Mouse (Mus musculus): Measurements from ENCODE around the gene Fgf8. TPM values are rescaled to one million over a fixed set of nuclear protein-coding genes. Genes with fewer than 3 reads are reported as not detected.

The Fgf8 gene
- not detected in 2 replicates for polyA plus RNA-seq (2012; rRNA removed)

GRCm38 (mm10) chr19:45742218-45742983 is at the start of gene Fgf8:
Gene Fgf8, minus strand, starts transcription at chr19:45742915.
- DNase-seq (ENCODE audit: low spot score), result no peak

DNA sequence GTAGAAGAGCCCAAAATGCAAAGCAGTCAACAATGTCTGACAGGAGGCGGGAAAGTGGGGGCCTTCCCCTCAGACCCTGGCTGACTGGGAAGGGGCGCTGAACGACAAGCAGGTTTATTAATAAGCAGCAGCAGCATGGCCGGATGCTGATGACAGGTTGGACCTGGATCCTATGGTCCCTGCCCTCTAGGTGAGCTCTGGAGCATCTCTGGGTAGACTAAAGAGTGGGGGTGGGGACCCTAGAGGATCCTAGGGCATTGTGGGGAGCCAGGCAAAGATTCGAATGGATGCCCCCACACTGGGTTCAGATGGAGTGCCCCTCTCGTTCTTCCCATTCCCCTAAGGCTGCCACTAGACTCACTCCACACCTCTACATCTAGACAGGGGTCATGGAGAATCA is 49.7 kb upstream of the Fgf8 start:
- DNase-seq (ENCODE audit: low spot score), result no peak

- no peak for DNase-seq (ENCODE audit: low spot score)
Measured at GRCm38 (mm10) chr19:45789888-45790874, 47.5 kb upstream of the Fgf8 start.

DNA sequence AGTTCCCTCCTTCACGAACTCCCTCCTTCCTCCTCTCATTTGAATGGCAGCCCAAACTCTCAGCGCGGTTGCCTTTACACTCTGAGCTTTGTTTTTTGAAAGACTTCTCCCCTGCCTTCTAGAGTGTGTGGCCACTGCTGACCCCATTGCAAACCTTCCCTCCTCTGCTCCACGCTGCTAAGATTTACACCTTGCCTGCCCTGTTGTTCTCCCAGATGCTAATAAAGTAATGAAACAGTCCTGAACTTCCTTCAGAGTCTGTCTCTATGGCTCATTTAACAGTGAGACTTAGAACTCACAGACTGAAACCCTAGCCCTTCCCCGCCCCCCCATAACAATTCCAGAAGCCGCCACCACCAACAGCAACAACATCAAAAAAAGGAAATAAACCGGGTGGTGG is 46.6 kb upstream of the Fgf8 start:
- DNase-seq (ENCODE audit: low spot score), result no peak

GRCm38 (mm10) chr19:45788337-45788736 is 45.6 kb upstream of the Fgf8 start:
- no peak for DNase-seq (ENCODE audit: low spot score)

DNA sequence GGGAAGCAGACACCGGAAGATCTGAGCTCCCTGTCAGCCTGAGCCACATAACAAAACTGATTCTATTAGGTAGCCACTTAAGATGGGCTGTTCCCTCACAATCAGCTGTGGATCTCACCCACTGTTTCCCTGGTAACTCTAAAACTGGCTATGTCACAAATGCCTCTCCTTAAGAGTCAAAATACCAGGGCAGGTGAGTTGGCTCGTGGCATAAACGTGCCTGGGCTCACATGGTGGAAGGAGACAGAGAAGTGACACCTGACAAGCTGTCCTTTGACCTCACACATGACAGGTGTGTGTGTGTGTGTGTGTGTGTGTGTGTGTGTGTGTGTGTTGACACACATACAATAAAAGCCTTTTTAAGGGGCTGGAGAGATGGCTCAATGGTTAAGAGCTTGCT is 44.7 kb upstream of the Fgf8 start:
- no peak for DNase-seq (ENCODE audit: low spot score)

DNA sequence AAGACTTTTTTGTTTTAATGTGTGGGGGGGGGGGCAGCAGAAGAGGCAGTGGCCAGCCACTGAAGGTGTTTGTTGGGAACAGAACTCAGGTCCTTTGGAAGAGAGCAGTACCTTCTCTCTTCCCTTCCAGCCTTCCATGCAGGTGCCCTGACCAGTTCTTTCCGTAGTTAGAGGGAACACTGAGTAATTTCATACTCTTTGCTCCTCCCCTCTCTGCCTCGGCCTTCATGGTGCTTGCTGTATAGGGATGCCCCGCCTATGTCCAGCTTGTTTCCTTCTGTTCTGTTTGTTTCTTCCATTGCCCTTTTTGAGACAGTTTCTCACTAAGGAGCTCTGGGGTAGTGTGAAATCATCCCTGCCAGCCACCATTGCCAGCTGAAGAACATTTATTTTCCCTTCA is 42.8 kb upstream of the Fgf8 start:
- DNase-seq (ENCODE audit: low spot score), result no peak

- DNase-seq (ENCODE audit: low spot score), result no peak
Measured at GRCm38 (mm10) chr19:45783933-45784576, 41.3 kb upstream of the Fgf8 start.

GRCm38 (mm10) chr19:45783181-45783932 is 40.6 kb upstream of the Fgf8 start, which contains the start of gene Mgea5:
Gene Mgea5, minus strand, starts transcription at chr19:45783837.
- DNase-seq (ENCODE audit: low spot score), result peak; percentile 98

- peak; percentile 65 for DNase-seq (ENCODE audit: low spot score)
Measured at GRCm38 (mm10) chr19:45782315-45783001, 39.7 kb upstream of the Fgf8 start.

- DNase-seq (ENCODE audit: low spot score), result no peak
Measured at GRCm38 (mm10) chr19:45781676-45782075, 39.0 kb upstream of the Fgf8 start.

GRCm38 (mm10) chr19:45780350-45780915 is 37.7 kb upstream of the Fgf8 start:
- DNase-seq (ENCODE audit: low spot score), result no peak

DNA sequence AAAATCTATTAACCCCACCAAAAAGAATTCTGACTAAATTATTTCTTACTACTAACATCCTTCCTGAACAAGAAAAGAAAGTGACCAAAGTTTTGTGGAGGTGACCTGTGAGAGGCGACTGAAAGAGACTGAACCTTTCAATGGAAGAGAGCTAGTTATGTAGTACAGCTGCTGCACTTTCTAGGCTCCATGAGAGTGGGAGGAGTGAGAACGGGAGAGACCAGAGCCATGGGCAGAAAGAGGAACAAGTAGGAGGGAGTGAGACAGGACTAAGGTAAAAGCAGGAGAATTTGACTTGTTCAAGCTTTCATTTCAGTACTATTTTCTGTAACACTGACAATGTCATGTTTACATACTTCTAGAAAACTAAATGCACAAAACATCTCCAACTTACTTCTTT is 32.8 kb upstream of the Fgf8 start:
- DNase-seq (ENCODE audit: low spot score), result no peak

DNA sequence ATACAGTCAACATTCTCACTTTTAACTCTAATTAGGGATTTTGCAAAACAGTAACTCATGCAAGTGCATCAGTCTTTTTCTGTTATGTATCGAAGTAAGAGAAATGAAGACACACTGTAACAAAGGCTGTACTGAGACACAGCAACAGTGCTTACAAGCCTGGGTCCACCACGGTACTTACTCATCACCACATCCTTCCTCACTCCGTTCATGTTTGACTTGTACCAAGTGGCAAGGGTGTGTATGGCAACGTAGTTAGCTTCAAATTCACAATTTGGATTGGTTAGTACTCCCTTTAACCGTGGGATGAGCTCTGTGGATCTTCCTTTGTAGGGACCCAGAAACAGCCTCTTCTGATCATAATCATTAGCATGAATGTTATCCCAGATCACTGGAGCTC is 28.8 kb upstream of the Fgf8 start:
- no peak for DNase-seq (ENCODE audit: low spot score)

GRCm38 (mm10) chr19:45760810-45761209 is 18.1 kb upstream of the Fgf8 start:
- no peak for DNase-seq (ENCODE audit: low spot score)

GRCm38 (mm10) chr19:45758671-45759070 is 16.0 kb upstream of the Fgf8 start:
- DNase-seq (ENCODE audit: low spot score), result no peak

GRCm38 (mm10) chr19:45753551-45753950 is 10.8 kb upstream of the Fgf8 start:
- DNase-seq (ENCODE audit: low spot score), result no peak

GRCm38 (mm10) chr19:45751881-45752280 is 9.2 kb upstream of the Fgf8 start:
- DNase-seq (ENCODE audit: low spot score), result no peak

DNA sequence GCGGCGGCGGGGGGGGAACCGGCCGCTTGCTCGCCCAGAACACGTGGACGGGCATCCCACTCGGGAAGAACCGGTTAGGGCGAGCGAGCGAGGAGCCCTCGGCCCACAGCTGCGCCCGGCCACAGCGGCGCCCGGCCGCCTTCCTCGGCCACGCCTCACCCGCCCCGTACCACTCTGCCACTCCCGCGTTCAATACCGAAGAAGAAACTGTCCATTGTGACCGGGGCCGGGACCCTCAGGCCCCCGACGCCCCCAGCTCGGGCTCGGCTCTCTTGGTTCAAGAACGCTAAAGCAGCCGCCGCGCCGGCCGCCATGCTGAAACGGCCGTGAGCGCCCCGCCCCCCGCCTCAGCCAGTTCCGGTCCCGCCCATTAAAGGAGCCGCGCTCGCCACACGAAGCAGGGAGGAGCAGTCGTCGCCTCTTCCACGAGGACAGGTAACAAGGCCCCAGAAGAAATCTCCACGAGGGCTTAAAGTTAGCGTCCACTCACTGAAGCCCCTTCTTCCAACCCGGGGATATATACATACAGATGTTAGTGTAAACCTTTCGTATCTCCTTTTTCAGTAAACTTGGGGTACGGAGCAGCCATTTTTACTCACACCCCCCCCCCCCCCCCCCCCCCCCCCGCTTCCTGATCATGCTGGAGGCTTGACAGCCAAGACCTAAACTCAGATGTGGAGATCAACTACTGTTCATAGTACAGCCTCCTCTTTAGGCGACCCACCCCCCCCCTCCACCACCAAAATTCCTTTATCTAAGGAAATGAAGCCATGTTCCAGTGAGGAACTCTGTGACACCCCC is 6.7 kb upstream of the Fgf8 start, which contains the start of gene Npm3:
Gene Npm3, minus strand, starts transcription at position 349 of the 801 bp plus-strand sequence.
- DNase-seq (ENCODE audit: low spot score), result peak; percentile 67
